Mouse (Mus musculus) yolk sac, embryonic 10.5 days (tissue): ENCODE measurements around the gene Fbrsl1.

Source experiments
- DNase-seq: peaks from one replicate; pipeline ENCODE4 v3.0.0-alpha.2; 2017; ENCODE audit warnings: low spot score

The Fbrsl1 gene

GRCm38 (mm10) chr5:110448436-110449134 lies at the start of gene Fbrsl1:
Gene Fbrsl1 (minus strand): TSS chr5:110448503.
- DNase-seq, result peak; percentile 100

GRCm38 (mm10) chr5:110498071-110498470 lies 49.8 kb upstream of the Fbrsl1 start:
- DNase-seq, result no peak

- no peak for DNase-seq
Measured at GRCm38 (mm10) chr5:110497556-110497955, 49.3 kb upstream of the Fbrsl1 start.

GRCm38 (mm10) chr5:110495051-110495450 lies 46.7 kb upstream of the Fbrsl1 start:
- no peak for DNase-seq

GRCm38 (mm10) chr5:110494396-110494795 lies 46.1 kb upstream of the Fbrsl1 start:
- DNase-seq, result no peak

- DNase-seq, result peak; percentile 37
Measured at GRCm38 (mm10) chr5:110493785-110494184, 45.5 kb upstream of the Fbrsl1 start.

- no peak for DNase-seq
Measured at GRCm38 (mm10) chr5:110489639-110490038, 41.3 kb upstream of the Fbrsl1 start.

GRCm38 (mm10) chr5:110487943-110488342 lies 39.6 kb upstream of the Fbrsl1 start:
- no peak for DNase-seq

GRCm38 (mm10) chr5:110486674-110487334 lies 38.5 kb upstream of the Fbrsl1 start:
- DNase-seq, result no peak

- no peak for DNase-seq
Measured at GRCm38 (mm10) chr5:110484711-110485110, 36.4 kb upstream of the Fbrsl1 start.

GRCm38 (mm10) chr5:110479228-110479627 lies 30.9 kb upstream of the Fbrsl1 start:
- peak; percentile 32 for DNase-seq

- no peak for DNase-seq
Measured at GRCm38 (mm10) chr5:110474156-110474555, 25.9 kb upstream of the Fbrsl1 start.

GRCm38 (mm10) chr5:110472834-110473233 lies 24.5 kb upstream of the Fbrsl1 start:
- no peak for DNase-seq

- no peak for DNase-seq
Measured at GRCm38 (mm10) chr5:110471981-110472476, 23.7 kb upstream of the Fbrsl1 start.

- DNase-seq, result no peak
Measured at GRCm38 (mm10) chr5:110471285-110471684, 23.0 kb upstream of the Fbrsl1 start.

- no peak for DNase-seq
Measured at GRCm38 (mm10) chr5:110469227-110469925, 21.1 kb upstream of the Fbrsl1 start.

GRCm38 (mm10) chr5:110468296-110468695 lies 20.0 kb upstream of the Fbrsl1 start:
- DNase-seq, result no peak

- DNase-seq, result no peak
Measured at GRCm38 (mm10) chr5:110467725-110468124, 19.4 kb upstream of the Fbrsl1 start.

GRCm38 (mm10) chr5:110466531-110467424 lies 18.5 kb upstream of the Fbrsl1 start:
- DNase-seq, result no peak

- DNase-seq, result no peak
Measured at GRCm38 (mm10) chr5:110462646-110463045, 14.3 kb upstream of the Fbrsl1 start.

- no peak for DNase-seq
Measured at GRCm38 (mm10) chr5:110458936-110459335, 10.6 kb upstream of the Fbrsl1 start.

GRCm38 (mm10) chr5:110455272-110455671 lies 7.0 kb upstream of the Fbrsl1 start:
- DNase-seq, result no peak
